Mouse (Mus musculus) forebrain, embryonic 13.5 days (tissue): ENCODE data around the gene Sowahb. TPM values are rescaled to one million over a fixed set of nuclear protein-coding genes. Genes with fewer than 3 reads are reported as not detected.

Experiments used
- ATAC-seq: fragments of 200-750 bp; cut with Nextera tagmentation; 2 replicates; pipeline ENCODE4 v1.8.0; 2017
- H3K27ac ChIP-seq: fragments of 300-500 bp; sonication (generic); 2 replicates; pipeline ENCODE4 v1.5.1; 2015; ENCODE audit warnings: inconsistent platforms, mild to moderate bottlenecking, moderate library complexity
- H3K27me3 ChIP-seq: fragments of 300-500 bp; sonication (generic); 2 replicates; pipeline ENCODE4 v1.6.1; 2015; ENCODE audit warnings: mild to moderate bottlenecking, inconsistent platforms
- H3K36me3 ChIP-seq: fragments of 300-500 bp; sonication (generic); 2 replicates; pipeline ENCODE4 v1.6.1; 2015; ENCODE audit warnings: mild to moderate bottlenecking, inconsistent platforms; ENCODE audit not compliant: poor library complexity, severe bottlenecking
- H3K4me1 ChIP-seq: fragments of 300-500 bp; sonication (generic); 2 replicates; pipeline ENCODE4 v1.6.1; 2015; ENCODE audit warnings: inconsistent platforms
- H3K4me2 ChIP-seq: fragments of 300-500 bp; sonication (generic); 2 replicates; pipeline ENCODE4 v1.6.1; 2015; ENCODE audit warnings: inconsistent platforms, mild to moderate bottlenecking, moderate library complexity
- H3K4me3 ChIP-seq: fragments of 300-500 bp; sonication (generic); 2 replicates; pipeline ENCODE4 v1.5.1; 2015; ENCODE audit warnings: mild to moderate bottlenecking, inconsistent platforms
- H3K9ac ChIP-seq: fragments of 300-500 bp; sonication (generic); 2 replicates; pipeline ENCODE4 v1.6.1; 2015; ENCODE audit warnings: mild to moderate bottlenecking, inconsistent platforms
- H3K9me3 ChIP-seq: fragments of 300-500 bp; sonication (generic); replicated peaks from 2 replicates; pipeline ENCODE4 v1.6.1; 2016; ENCODE audit warnings: inconsistent platforms
- WGBS: fragments of 180-500 bp; shearing (Covaris S2); methylation state at CpG from one replicate; pipeline ENCODE4 v1.1.7; 2015; 5-methylcytosine and 5-hydroxymethylcytosine counted together
- polyA plus RNA-seq: library from polyadenylated mRNA; unstranded; fragments of >200 nt; fragmentation: Nextera tagmentation; extraction: Ambion mirVana; gene quantifications from 2 replicates; pipeline ENCODE4 v1.2.1, GENCODE M21; 2015

Gene Sowahb
- polyA plus RNA-seq, 1 experiment from 2014 or later = not detected

DNA sequence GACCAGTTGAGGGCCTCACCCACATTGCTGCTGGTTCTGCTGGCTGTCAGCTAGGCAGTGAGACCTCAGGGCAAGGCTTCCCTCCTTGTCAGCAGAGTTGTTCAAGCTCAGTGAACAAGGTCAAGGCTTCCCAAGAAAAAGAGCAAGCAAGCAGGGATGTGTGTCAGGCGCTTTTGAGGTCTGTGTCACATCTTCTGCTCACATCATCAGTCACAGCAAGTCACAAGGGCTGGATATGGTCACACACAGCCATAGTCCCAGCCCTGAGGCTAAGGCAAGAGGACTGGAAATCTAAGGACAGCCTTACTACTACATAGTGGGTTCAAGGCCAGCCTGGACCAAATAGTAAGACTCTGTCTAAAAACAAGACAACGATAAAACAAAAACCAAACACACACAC, 50.0 kb downstream of the Sowahb start:
- no peak for ATAC-seq
- 85% methylated on average over 2 of the region's 2 CpGs for WGBS

GRCm38 (mm10) chr5:92994309-92994708, 50.5 kb downstream of the Sowahb start:
- Histone ChIP-seq H3K4me3 (no peak overlapping the region), H3K9ac (no peak overlapping the region), H3K4me2 (no peak overlapping the region), H3K36me3 (no peaks in the 10 kb centered on the region), H3K27me3 (no peaks in the 10 kb centered on the region), H3K9me3 (no peaks in the 10 kb centered on the region), H3K4me1 (0 out of 2 replicates have a peak, but pooled peaks cover 3% of the 10 kb centered on the region), H3K27ac (no peak overlapping the region)
- 85% methylated on average over 6 of the region's 6 CpGs for WGBS
- ATAC-seq = no peak

More for the DNA sequence above, 50.0 kb downstream of the Sowahb start:
- Histone ChIP-seq H3K9me3 (no peaks in the 10 kb centered on the region), H3K4me2 (no peak overlapping the region), H3K27ac (no peak overlapping the region), H3K27me3 (no peaks in the 10 kb centered on the region), H3K4me3 (no peak overlapping the region), H3K4me1 (0 out of 2 replicates have a peak, but pooled peaks cover 3% of the 10 kb centered on the region), H3K9ac (no peak overlapping the region), H3K36me3 (no peaks in the 10 kb centered on the region)

- Histone ChIP-seq H3K27me3 (no peaks in the 10 kb centered on the region), H3K9me3 (no peaks in the 10 kb centered on the region), H3K4me2 (no peak overlapping the region), H3K9ac (no peak overlapping the region), H3K4me3 (no peak overlapping the region), H3K36me3 (no peaks in the 10 kb centered on the region), H3K4me1 (peaks cover 4% of the 10 kb centered on the region; the same call in 1 of the 2 replicates), H3K27ac (no peak overlapping the region)
- ATAC-seq = no peak
- WGBS = 92% methylated on average over 3 of the region's 3 CpGs
Observed at GRCm38 (mm10) chr5:92992106-92992505, 52.7 kb downstream of the Sowahb start.

Other genes with a start within 250 kb of the Sowahb start
- gene Sept11, start 48.4 kb upstream of the Sowahb start, polyA plus RNA-seq = 201 and 207 TPM in 2 replicates
- gene Ccni, start 161.5 kb upstream of the Sowahb start, polyA plus RNA-seq = 161 and 183 TPM in 2 replicates
- 2.3 and 3.0 TPM in 2 replicates for gene 2010109A12Rik, start 161.5 kb upstream of the Sowahb start, polyA plus RNA-seq
- 130 and 141 TPM in 2 replicates for gene Ccng2, start 222.2 kb upstream of the Sowahb start, polyA plus RNA-seq